Mouse (Mus musculus) liver, embryonic 15.5 days (tissue): ENCODE results near the gene 4930430A15Rik. TPM values are rescaled to one million over a fixed set of nuclear protein-coding genes. Genes with fewer than 3 reads are reported as not detected.

Source experiments
- ATAC-seq: fragments of 200-750 bp; cut with Nextera tagmentation; 2 replicates; pipeline ENCODE4 v1.8.0; 2017; ENCODE audit warnings: moderate number of reproducible peaks, mild to moderate bottlenecking, moderate library complexity; ENCODE audit not compliant: insufficient read depth
- H3K27ac ChIP-seq: fragments of 300-500 bp; sonication (generic); replicated peaks from 2 replicates; pipeline ENCODE4 v1.5.1; 2015; ENCODE audit warnings: mild to moderate bottlenecking, inconsistent platforms
- H3K27me3 ChIP-seq: fragments of 300-500 bp; sonication (generic); 2 replicates; pipeline ENCODE4 v1.6.1; 2015; ENCODE audit warnings: mild to moderate bottlenecking, inconsistent platforms
- H3K36me3 ChIP-seq: fragments of 300-500 bp; sonication (generic); replicated peaks from 2 replicates; pipeline ENCODE4 v1.6.1; 2015; ENCODE audit warnings: moderate library complexity, mild to moderate bottlenecking, inconsistent platforms
- H3K4me1 ChIP-seq: fragments of 300-500 bp; sonication (generic); replicated peaks from 2 replicates; pipeline ENCODE4 v1.6.1; 2015; ENCODE audit warnings: inconsistent platforms
- H3K4me2 ChIP-seq: fragments of 300-500 bp; sonication (generic); 2 replicates; pipeline ENCODE4 v1.6.1; 2015; ENCODE audit warnings: moderate library complexity, mild to moderate bottlenecking, inconsistent platforms
- H3K4me3 ChIP-seq: fragments of 300-500 bp; sonication (generic); replicated peaks from 2 replicates; pipeline ENCODE4 v1.5.1; 2015; ENCODE audit warnings: mild to moderate bottlenecking, inconsistent platforms
- H3K9ac ChIP-seq: fragments of 300-500 bp; sonication (generic); 2 replicates; pipeline ENCODE4 v1.6.1; 2015; ENCODE audit warnings: moderate library complexity, mild to moderate bottlenecking, inconsistent platforms
- H3K9me3 ChIP-seq: fragments of 300-500 bp; sonication (generic); replicated peaks from 2 replicates; pipeline ENCODE4 v1.6.1; 2016; ENCODE audit warnings: inconsistent platforms
- WGBS: fragments of 180-500 bp; shearing (Covaris S2); methylation state at CpG from one replicate; pipeline ENCODE4 v1.1.7; 2015; ENCODE audit warnings: mixed read lengths; ENCODE audit not compliant: insufficient replicate concordance; 5-methylcytosine and 5-hydroxymethylcytosine counted together
- polyA plus RNA-seq: library from polyadenylated mRNA; unstranded; fragments of >200 nt; fragmentation: Nextera tagmentation; extraction: Ambion mirVana; gene quantifications from 2 replicates; pipeline ENCODE4 v1.2.1, GENCODE M21; 2015

4930430A15Rik gene
- not detected in 2 replicates for polyA plus RNA-seq

DNA sequence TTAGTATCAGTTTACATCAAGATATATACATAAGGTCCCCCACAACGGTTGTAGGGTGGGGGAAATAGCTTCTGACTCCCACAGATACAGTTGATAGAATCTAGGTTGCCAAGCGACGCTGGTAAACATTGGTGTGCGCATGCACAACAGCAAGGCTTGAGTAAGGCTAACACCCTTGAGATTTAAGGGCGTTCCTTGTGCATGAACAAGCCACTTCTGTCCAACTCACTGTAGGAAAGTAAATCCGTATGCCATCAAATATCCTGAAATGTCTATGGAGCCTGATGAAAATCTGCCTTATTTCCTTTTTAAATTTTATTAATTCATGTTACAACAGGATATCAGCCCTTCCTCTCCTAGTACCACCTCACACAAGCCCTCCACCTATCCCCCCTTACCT, at the start of gene 4930430A15Rik:
TSS of gene 4930430A15Rik (minus strand) at position 101 of the 400 bp plus-strand sequence.
- Histone ChIP-seq H3K9me3 (no peaks in the 10 kb centered on the region), H3K4me1 (no peaks in the 10 kb centered on the region), H3K36me3 (no peaks in the 10 kb centered on the region), H3K9ac (no peak within 1 kb of the TSS), H3K4me2 (no peak within 1 kb of the TSS), H3K27ac (no peak within 1 kb of the TSS), H3K27me3 (no peaks in the 10 kb centered on the region), H3K4me3 (no peak within 1 kb of the TSS)
- no peak for ATAC-seq
- WGBS: 62% methylated on average over 6 of the region's 6 CpGs

- Histone ChIP-seq H3K9me3 (no peaks in the 10 kb centered on the region), H3K27ac (no peak within 1 kb of the TSS), H3K36me3 (no peaks in the 10 kb centered on the region), H3K4me1 (no peaks in the 10 kb centered on the region), H3K4me3 (no peak within 1 kb of the TSS), H3K9ac (no peak within 1 kb of the TSS), H3K4me2 (no peak within 1 kb of the TSS), H3K27me3 (no peaks in the 10 kb centered on the region)
- WGBS: 55% methylated on average over 2 of the region's 2 CpGs
- ATAC-seq: no peak
These were observed 44.6 kb upstream of the 4930430A15Rik start, which contains the start of gene Olfr1277 for GRCm38 (mm10) chr2:111274006-111274405. TSS of gene Olfr1277 (minus strand) at chr2:111274106.

DNA sequence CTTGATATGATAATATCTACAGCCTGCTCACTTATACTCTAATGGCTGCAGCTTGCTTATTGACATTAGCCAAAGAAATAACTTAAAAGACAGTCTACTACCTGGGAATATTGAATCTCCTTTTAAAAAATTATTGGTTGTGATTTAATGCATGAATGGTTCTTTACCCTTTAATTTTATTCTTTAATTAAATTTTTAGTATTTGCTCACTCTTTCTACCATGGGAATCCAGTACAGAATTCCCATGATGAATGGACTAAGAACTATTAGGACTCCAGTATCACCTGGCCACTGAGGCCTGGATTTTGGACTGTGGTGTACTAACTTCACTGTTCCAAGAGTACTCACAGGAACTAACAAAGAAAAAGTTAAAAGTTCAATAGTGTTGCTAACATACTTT, 24.8 kb upstream of the 4930430A15Rik start, which contains the start of gene Olfr1276:
TSS of gene Olfr1276 (plus strand) at position 301 of the 400 bp plus-strand sequence.
- Histone ChIP-seq H3K27me3 (no peaks in the 10 kb centered on the region), H3K4me3 (no peak within 1 kb of the TSS), H3K9ac (no peak within 1 kb of the TSS), H3K36me3 (no peaks in the 10 kb centered on the region), H3K4me2 (no peak within 1 kb of the TSS), H3K9me3 (no peaks in the 10 kb centered on the region), H3K27ac (no peak within 1 kb of the TSS), H3K4me1 (no peaks in the 10 kb centered on the region)
- no peak for ATAC-seq

GRCm38 (mm10) chr2:111235186-111235585, 5.8 kb upstream of the 4930430A15Rik start, which contains the start of gene Olfr1275:
TSS of gene Olfr1275 (minus strand) at chr2:111235286.
- WGBS: 69% methylated on average over 1 of the region's 1 CpGs
- Histone ChIP-seq H3K4me2 (no peak within 1 kb of the TSS), H3K9ac (no peak within 1 kb of the TSS), H3K4me3 (no peak within 1 kb of the TSS), H3K27ac (no peak within 1 kb of the TSS), H3K4me1 (no peaks in the 10 kb centered on the region), H3K9me3 (no peaks in the 10 kb centered on the region), H3K36me3 (no peaks in the 10 kb centered on the region), H3K27me3 (no peaks in the 10 kb centered on the region)
- no peak for ATAC-seq

- no peak for ATAC-seq
- Histone ChIP-seq H3K9ac (no peak overlapping the region), H3K36me3 (no peaks in the 10 kb centered on the region), H3K9me3 (no peaks in the 10 kb centered on the region), H3K27ac (no peak overlapping the region), H3K4me3 (no peak overlapping the region), H3K27me3 (no peaks in the 10 kb centered on the region), H3K4me1 (no peaks in the 10 kb centered on the region), H3K4me2 (no peak overlapping the region)
- 80% methylated on average over 11 of the region's 11 CpGs for WGBS
These were observed 47.3 kb downstream of the 4930430A15Rik start for GRCm38 (mm10) chr2:111182068-111182467.

GRCm38 (mm10) chr2:111152836-111153235, 76.6 kb downstream of the 4930430A15Rik start, which contains the start of gene Gm15130:
TSS of gene Gm15130 (minus strand) at chr2:111152936.
- Histone ChIP-seq H3K36me3 (no peaks in the 10 kb centered on the region), H3K9me3 (no peaks in the 10 kb centered on the region)

GRCm38 (mm10) chr2:111135739-111136138, 93.7 kb downstream of the 4930430A15Rik start:
- no peak for ATAC-seq
- Histone ChIP-seq H3K9me3 (no peaks in the 10 kb centered on the region), H3K27ac (no peak overlapping the region), H3K4me2 (no peak overlapping the region), H3K27me3 (no peaks in the 10 kb centered on the region), H3K4me1 (no peaks in the 10 kb centered on the region), H3K36me3 (no peaks in the 10 kb centered on the region), H3K4me3 (no peak overlapping the region), H3K9ac (no peak overlapping the region)
- 51% methylated on average over 5 of the region's 5 CpGs for WGBS

More at GRCm38 (mm10) chr2:111152836-111153235, 76.6 kb downstream of the 4930430A15Rik start, which contains the start of gene Gm15130:
- H3K4me3 ChIP-seq: no peak within 1 kb of the TSS
- 40% methylated on average over 2 of the region's 2 CpGs for WGBS
- no peaks in the 10 kb centered on the region for H3K4me1 ChIP-seq
- H3K27me3 ChIP-seq: no peaks in the 10 kb centered on the region
- no peak within 1 kb of the TSS for H3K27ac ChIP-seq
- H3K4me2 ChIP-seq: no peak within 1 kb of the TSS
- H3K9ac ChIP-seq: no peak within 1 kb of the TSS
- ATAC-seq: no peak

Other genes starting within 250 kb of the 4930430A15Rik start
- not detected in 2 replicates for gene Gm13941, start 123.6 kb downstream of the 4930430A15Rik start, polyA plus RNA-seq
- not detected in 2 replicates for gene Gm15130, start 76.7 kb downstream of the 4930430A15Rik start, polyA plus RNA-seq
- gene Olfr1275, start 5.7 kb upstream of the 4930430A15Rik start, polyA plus RNA-seq: not detected in 2 replicates
- not detected in 2 replicates for gene Olfr1276, start 24.9 kb upstream of the 4930430A15Rik start, polyA plus RNA-seq
- not detected in 2 replicates for gene Olfr1277, start 44.5 kb upstream of the 4930430A15Rik start, polyA plus RNA-seq
- gene Olfr1278, start 60.5 kb upstream of the 4930430A15Rik start, polyA plus RNA-seq: not detected in 2 replicates
- not detected in 2 replicates for gene Olfr1279, start 71.0 kb upstream of the 4930430A15Rik start, polyA plus RNA-seq
- gene Olfr1280, start 84.4 kb upstream of the 4930430A15Rik start, polyA plus RNA-seq: not detected in 2 replicates
- not detected in 2 replicates for gene Olfr1281, start 96.9 kb upstream of the 4930430A15Rik start, polyA plus RNA-seq
- not detected in 2 replicates for gene Olfr1282, start 106.5 kb upstream of the 4930430A15Rik start, polyA plus RNA-seq
- gene Olfr1283, start 137.2 kb upstream of the 4930430A15Rik start, polyA plus RNA-seq: not detected in 2 replicates
- gene Olfr1284, start 145.9 kb upstream of the 4930430A15Rik start, polyA plus RNA-seq: not detected in 2 replicates
- gene Olfr1286, start 193.5 kb upstream of the 4930430A15Rik start, polyA plus RNA-seq: not detected in 2 replicates
- gene Olfr1287, start 219.5 kb upstream of the 4930430A15Rik start, polyA plus RNA-seq: not detected in 2 replicates
- not detected in 2 replicates for gene Olfr1288, start 244.5 kb upstream of the 4930430A15Rik start, polyA plus RNA-seq